Mouse (Mus musculus): Measurements from ENCODE around the gene Clstn1.

DNA sequence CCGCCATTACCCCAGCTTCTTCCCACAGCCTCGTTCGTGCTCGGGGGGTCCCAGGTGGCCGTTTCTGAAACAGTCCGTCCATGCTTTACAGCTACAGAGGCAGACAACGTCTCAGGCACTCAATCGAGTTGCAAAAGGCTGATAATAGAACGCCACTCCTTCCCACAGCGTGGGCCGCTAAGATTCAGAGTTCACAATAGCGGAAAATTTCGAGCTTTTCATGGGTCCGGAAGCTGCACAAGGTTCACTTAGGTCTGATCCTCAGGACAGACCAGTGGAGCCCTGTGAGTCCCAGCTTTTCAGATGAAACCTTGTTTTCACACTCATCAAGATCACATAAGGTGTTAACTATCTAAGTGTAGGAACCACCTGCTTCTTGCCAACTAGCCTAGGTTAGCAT, 102.6 kb downstream of the Clstn1 start:
- TF ChIP-seq POLR2A (IDR thresholded peaks at IDR 0.05; ENCODE audit: insufficient read length, low read depth) = no peak
- TF ChIP-seq TCF3 (IDR thresholded peaks at IDR 0.05; ENCODE audit: insufficient read length, low read depth) = no peak

Data from myocyte (in vitro differentiated cells).